In the genomic region with DNA sequence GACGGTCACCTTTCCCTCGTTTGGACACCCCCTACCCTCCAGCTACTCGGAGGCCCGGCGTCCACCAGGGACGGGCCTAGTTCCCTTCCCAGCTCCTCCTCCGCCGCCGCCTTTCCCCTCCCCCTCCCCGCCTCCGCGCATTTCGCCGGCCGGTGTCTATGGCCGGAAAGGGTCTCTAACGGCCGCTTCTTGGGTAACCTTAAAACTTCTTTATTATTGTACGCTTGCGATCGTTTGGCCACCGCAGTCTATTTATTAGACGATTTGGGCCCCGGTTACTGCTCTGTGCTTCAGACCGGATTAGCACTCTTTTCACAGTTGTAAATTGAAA, we compare ENCODE assay signal across 8 mouse cellular contexts. TPM values are rescaled to one million over a fixed set of nuclear protein-coding genes. Genes with fewer than 3 reads are reported as not detected.
DNase-seq lines count a peak whose midpoint lies in the region; ATAC-seq lines count a peak whose summit lies in the region.

No protein-coding gene starts in this region.

- peak overlapping the region; percentile 93 for H3K4me3 ChIP-seq in hindbrain, embryonic 15.5 days

- H3K9me3 ChIP-seq in hindbrain, embryonic 15.5 days = no peaks in the 10 kb centered on the region

- intact Hi-C loops in left cerebral cortex, postnatal 14 days (cut with DNase I) = no loop called here

- peak overlapping the region; percentile 72 for H3K9ac ChIP-seq in hindbrain, embryonic 15.5 days

- peaks cover 29% of the 10 kb centered on the region for H3K4me1 ChIP-seq in hindbrain, embryonic 15.5 days (replicated peaks)

- DNase-seq in R1 (ENCODE audit: low read depth, low spot score) = peak; percentile 78
- DNase-seq in cerebellum, adult 9-10 months = peak; percentile 68
- peak; percentile 49 to 57 for DNase-seq in frontal cortex, postnatal 14 days (ENCODE audit: low spot score in 2 of 2)
- DNase-seq in left cerebral cortex, postnatal 14 days (ENCODE audit: low spot score in 2 of 2) = peak; percentile 42 to 71
- peak; percentile 74 for DNase-seq in right cerebral cortex, postnatal 4 days
- DNase-seq in T-cell, adult 2 months (ENCODE audit: low spot score) = no peak

- H3K27me3 ChIP-seq in hindbrain, embryonic 15.5 days = no peaks in the 10 kb centered on the region

- under 1% methylated on average over 25 of the region's 25 CpGs for WGBS in hindbrain, embryonic 15.5 days

- peaks cover 9% of the 10 kb centered on the region for H3K36me3 ChIP-seq in hindbrain, embryonic 15.5 days

- peak; percentile 50 for ATAC-seq in hindbrain, embryonic 15.5 days (ENCODE audit: low FRiP score, low read depth)
- peak; percentile 29 for ATAC-seq in megakaryocyte progenitor cell, adult 5-6 weeks (replicated peaks; ENCODE audit: poor library complexity)

- H3K4me2 ChIP-seq in hindbrain, embryonic 15.5 days = peak overlapping the region; percentile 79

- peak overlapping the region; percentile 98 for H3K27ac ChIP-seq in hindbrain, embryonic 15.5 days (replicated peaks)

RNA-seq across cellular contexts. Expression of a gene that starts 0.9 kb away (rescaled TPM):
- 110 and 114 TPM in 2 replicates for polyA plus RNA-seq in hindbrain, embryonic 15.5 days (2015; fragmentation: Nextera tagmentation; extraction: Ambion mirVana)
- total RNA-seq in left cerebral cortex, postnatal 14 days (2021) = 100 to 1,000 TPM; 200 to 204 TPM
- total RNA-seq in megakaryocyte progenitor cell, adult 5-6 weeks (2015) = 332 and 375 TPM in 2 replicates
- 178 and 233 TPM in 2 replicates for total RNA-seq in megakaryocyte progenitor cell, adult 5-6 weeks (2017)

RNA-seq across cellular contexts. Expression of a gene that starts 1.4 kb away (rescaled TPM):
- 56.7 and 59.1 TPM in 2 replicates for polyA plus RNA-seq in hindbrain, embryonic 15.5 days (2015; fragmentation: Nextera tagmentation; extraction: Ambion mirVana)
- 10 to 100 TPM; 40.3 to 44.0 TPM for total RNA-seq in left cerebral cortex, postnatal 14 days (2021)
- total RNA-seq in megakaryocyte progenitor cell, adult 5-6 weeks (2015) = 148 and 162 TPM in 2 replicates
- total RNA-seq in megakaryocyte progenitor cell, adult 5-6 weeks (2017) = 438 and 506 TPM in 2 replicates

RNA-seq across cellular contexts. Expression of a gene that starts 29.4 kb away (rescaled TPM):
- 5.6 and 5.8 TPM in 2 replicates for polyA plus RNA-seq in hindbrain, embryonic 15.5 days (2015; fragmentation: Nextera tagmentation; extraction: Ambion mirVana)
- total RNA-seq in left cerebral cortex, postnatal 14 days (2021) = 1 to 10 TPM; 5.5 to 6.7 TPM
- total RNA-seq in megakaryocyte progenitor cell, adult 5-6 weeks (2015) = 2.3 and 3.9 TPM in 2 replicates
- total RNA-seq in megakaryocyte progenitor cell, adult 5-6 weeks (2017) = 4.1 and 5.7 TPM in 2 replicates

RNA-seq across cellular contexts. Expression of a gene that starts 40.4 kb away (rescaled TPM):
- polyA plus RNA-seq in hindbrain, embryonic 15.5 days (2015; fragmentation: Nextera tagmentation; extraction: Ambion mirVana) = 19.7 and 21.1 TPM in 2 replicates
- total RNA-seq in left cerebral cortex, postnatal 14 days (2021) = 10 to 100 TPM; 21.0 to 23.6 TPM
- total RNA-seq in megakaryocyte progenitor cell, adult 5-6 weeks (2015) = 16.4 and 17.0 TPM in 2 replicates
- total RNA-seq in megakaryocyte progenitor cell, adult 5-6 weeks (2017) = 20.4 and 33.7 TPM in 2 replicates

RNA-seq across cellular contexts. Expression of a gene that starts 50.6 kb away (rescaled TPM):
- polyA plus RNA-seq in hindbrain, embryonic 15.5 days (2015; fragmentation: Nextera tagmentation; extraction: Ambion mirVana) = 99.3 and 105 TPM in 2 replicates
- total RNA-seq in left cerebral cortex, postnatal 14 days (2021) = 100 to 1,000 TPM; 104 to 110 TPM
- 51.9 and 59.3 TPM in 2 replicates for total RNA-seq in megakaryocyte progenitor cell, adult 5-6 weeks (2015)
- total RNA-seq in megakaryocyte progenitor cell, adult 5-6 weeks (2017) = 42.9 and 44.3 TPM in 2 replicates
